Mouse (Mus musculus) heart, adult 11 months (tissue): Measurements from ENCODE around the gene Galns.
A peak's percentile ranks its signal among the peaks of the same experiment; 100 is the strongest.

Source experiments
- DNase-seq: peaks from one replicate; pipeline ENCODE4 v3.0.0; 2022

Gene Galns

GRCm38 (mm10) chr8:122611295-122612133 is at the start of gene Galns, which contains the start of gene Trappc2l:
TSS of gene Galns (minus strand) at chr8:122611463.
TSS of gene Trappc2l (plus strand) at chr8:122611640.
- DNase-seq = peak; percentile 99

DNA sequence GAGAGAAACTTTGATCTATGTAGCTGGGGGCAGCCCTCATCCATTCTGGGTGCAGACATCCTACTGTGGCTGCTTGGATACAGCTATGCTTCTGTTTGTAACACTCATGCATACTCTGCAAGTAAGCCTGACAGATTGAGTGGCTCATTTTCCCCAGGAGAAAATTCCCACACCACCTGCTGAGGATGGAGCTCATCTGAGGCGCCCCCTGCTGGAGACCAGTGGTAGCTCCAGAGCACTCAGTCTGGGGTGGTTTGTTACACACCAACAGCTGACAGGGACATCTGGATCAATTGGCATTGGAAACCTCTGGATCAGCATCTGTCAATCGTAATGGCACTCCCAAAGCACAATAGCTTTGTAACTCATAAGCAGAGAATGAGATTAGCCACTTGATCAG is 48.8 kb upstream of the Galns start:
- no peak for DNase-seq

DNA sequence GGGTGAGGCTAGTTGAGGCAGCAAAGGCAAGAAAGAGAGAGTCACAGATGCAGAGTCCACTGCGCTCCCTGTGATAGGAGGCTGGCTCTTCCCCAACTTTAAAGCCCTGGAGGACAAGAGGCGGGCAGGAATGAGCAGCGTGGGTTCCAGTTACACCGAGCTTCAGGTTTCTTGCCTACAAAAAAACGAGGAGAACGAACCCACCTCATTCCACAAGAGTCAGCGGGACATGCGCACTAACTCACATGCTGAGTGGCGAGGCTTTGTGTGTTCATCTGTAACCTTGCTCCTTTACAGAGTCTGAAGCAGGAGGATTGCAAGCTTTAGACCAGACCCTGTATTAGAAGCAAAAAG is 47.5 kb upstream of the Galns start:
- no peak for DNase-seq

DNA sequence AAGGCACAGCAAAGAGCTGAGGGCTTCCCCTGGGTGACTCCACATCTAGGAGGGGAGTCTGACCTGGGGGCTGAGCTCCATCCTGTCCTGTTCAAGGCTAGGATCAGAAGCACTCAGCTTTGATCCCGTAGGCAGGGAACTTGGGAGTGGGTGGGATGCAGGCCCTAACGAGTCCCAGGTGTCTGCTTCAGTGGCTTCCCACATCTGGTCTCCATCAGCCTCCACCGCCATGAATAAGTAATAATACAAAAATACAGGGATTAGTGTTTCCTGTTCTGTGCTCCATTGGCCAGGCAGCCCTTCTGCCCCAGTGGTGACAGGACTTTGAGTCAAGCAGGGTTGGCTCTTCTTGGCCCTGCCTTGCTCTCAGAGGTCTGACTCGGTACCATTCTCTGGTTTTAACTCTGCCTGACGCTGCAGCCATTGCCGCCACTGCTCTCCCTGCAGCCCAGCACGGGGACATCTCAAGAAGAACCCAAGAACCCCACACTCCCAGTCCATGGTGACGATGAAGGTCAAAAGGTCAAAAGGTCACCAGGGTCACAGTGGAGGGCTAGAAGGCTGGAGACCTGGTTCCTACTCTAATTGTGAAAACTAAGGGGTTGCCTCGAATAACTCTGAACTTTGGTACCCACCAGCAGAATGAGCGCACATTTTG is 47.0 kb upstream of the Galns start:
- DNase-seq = no peak

DNA sequence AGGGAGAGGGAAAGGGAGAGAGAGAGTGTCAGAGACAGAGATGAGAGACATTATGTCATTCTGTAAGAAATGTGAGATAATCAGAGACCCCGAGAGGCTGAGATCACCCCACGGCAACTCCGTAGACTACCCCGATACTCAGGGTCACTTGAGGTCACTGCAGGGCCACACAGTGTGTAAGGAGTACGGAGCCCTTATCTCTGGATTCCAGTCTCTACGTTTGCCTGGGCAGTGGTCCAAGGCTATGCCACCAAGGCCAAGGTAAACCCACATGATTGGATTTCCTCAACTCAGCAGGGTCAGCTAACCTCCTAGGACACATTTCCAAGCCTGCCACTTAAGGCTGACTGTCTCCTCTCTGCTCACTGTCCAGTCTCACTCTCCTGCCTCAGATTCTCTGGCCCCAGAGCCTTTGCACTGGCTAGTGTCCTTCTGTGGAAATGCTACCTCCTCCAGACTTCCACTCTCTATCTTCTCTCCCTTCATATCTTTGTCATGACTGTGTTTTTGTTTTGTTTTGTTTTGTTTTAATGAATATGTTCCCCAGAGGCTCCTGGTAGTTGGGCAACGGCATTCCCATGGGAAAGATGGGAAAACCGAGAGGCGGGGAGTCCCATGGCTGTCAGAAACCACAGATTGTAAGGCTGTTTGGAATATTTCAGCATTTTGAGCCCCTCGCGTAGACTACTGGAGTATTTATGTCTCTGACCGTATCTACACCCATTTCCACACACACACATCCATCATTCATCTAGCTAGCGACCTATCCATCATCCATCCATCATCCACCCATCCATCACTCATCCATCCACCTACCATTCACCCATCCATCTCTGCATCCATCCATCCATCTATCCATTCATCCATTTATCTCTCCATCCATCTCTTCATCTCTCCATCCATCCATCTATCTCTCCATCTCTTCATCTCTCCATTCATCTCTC is 45.1 kb upstream of the Galns start:
- DNase-seq = peak; percentile 98

DNA sequence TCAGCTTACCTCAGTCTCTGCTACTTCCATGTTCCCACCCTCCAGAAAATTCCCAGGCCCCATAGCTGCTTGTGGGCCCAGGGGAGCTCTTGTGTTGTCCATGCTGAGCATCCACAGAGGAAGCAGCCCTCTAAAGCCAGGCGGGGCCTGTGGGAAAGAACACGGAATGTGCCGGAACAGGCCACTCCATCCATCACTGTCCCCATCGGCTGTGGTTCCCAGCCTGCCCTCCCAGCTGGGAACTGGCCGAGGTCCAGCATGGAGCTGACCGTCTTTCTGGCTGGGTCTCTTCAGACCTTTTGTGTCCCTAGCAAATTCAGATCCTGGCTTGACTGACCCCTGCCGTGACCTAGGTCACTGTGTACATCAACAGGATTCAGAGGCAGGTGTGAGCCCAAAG is 43.5 kb upstream of the Galns start:
- DNase-seq = peak; percentile 99

DNA sequence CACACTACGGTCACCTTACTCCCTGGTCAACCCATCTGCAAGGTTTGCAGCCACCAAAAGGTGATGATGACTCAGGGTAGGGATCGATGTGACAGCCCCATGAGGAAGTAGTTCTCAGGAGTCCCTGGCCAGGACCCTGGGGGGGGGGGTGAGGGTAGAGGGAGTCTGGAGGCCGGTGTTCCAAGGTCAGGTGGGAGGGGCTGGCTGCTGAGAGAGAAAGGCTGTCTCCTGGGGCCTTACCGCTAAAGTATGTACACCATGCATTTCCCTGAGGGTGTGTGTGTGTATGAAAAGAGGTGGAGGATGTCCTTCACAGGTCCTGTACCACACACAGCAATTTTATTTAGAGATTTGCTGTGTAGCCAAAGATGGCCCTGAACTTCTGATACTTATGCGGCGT is 41.4 kb upstream of the Galns start:
- no peak for DNase-seq

DNA sequence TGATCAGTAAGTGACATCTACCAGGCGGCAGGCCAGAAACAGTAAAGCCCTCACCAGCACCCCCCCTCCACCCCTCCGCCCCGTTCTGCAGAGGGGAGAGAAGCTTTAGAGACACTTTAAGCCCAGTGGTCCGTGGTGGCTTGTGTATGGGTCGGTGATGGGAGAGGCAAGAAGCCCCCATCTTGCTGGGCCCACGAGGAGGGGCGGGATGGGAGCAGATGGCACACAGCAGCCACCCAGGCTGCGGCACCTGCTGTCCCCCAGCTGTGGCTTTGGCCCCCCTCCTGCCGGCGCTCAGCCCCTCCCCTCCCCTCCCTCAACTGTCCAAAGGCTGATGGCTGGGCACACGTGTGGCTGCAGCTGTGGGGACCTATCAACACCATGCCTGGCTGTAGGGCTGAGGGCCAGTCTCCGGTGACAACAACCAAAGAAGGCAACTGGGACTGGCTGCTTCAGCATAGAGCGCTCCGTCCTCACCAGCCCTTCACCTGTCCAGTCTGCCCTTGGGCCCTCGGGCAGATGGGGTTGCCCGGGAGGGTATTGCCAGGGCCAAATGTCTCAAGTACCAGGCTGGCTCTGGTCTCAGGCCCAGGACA is 40.2 kb upstream of the Galns start:
- peak; percentile 98 for DNase-seq

GRCm38 (mm10) chr8:122648192-122648970 is 37.1 kb upstream of the Galns start:
- DNase-seq = peak; percentile 95

DNA sequence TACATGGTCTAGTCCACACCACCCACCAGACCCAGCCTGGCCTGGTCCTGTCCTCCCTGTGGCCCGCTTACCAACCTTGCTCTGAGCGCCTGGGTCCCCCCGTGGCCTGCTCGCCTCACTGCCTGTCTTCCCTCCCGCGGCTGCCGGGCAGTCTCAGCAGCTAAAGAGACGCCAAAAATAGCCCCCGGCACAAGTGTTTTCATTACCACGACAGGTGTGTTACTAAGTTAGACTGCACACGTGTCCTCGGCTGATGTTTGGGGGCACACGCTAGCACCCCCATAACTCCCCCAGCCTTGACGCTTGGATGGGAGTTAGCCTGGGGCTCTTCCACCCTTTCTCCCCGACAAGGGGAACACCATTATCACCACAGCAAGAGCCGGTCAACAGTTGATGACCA is 35.1 kb upstream of the Galns start:
- no peak for DNase-seq

- no peak for DNase-seq
Observed at GRCm38 (mm10) chr8:122644175-122644954, 33.1 kb upstream of the Galns start.

GRCm38 (mm10) chr8:122642071-122642470 is 30.8 kb upstream of the Galns start:
- DNase-seq = peak; percentile 96

DNA sequence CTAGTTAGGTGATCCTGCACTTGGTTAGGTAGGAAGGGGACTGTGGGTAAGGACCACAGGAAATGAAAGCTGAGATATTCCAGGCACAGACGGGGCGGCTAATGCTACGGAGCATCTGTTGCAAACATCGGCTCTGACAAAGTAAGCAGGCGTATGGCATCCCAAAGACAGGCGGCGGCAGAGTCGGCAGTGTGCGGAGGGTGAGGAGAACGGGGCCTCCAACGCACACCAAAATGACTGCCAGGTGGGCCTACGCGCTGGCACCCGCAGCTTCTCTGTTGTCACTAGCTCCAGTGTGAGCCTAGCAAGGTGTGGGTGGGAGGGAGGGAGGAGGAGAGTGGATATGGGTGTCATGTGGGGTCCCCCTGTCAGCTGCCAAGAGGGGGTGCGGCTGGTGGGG is 30.1 kb upstream of the Galns start:
- no peak for DNase-seq

DNA sequence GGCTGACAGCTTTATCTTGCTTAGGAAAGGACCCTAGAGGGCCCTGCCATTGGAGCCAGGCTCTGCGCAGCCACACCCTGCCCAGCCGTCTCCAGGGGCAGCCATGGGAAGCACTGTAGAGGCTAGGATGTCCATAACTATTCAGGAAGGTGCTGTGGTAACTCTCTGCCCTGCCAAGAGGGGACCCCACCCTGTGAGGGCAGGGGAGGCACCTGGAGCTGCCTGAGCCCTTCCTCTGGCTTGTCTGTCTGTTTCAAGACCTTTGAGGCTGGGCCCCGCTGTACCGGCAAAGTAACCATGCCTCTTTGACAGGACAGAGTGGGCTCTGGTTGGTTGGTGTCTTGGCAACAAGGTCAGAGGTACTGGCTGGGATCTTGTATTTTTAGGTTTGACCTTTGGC is 29.6 kb upstream of the Galns start:
- DNase-seq = peak; percentile 95

GRCm38 (mm10) chr8:122639521-122640248 is 28.4 kb upstream of the Galns start:
- DNase-seq = peak; percentile 99

DNA sequence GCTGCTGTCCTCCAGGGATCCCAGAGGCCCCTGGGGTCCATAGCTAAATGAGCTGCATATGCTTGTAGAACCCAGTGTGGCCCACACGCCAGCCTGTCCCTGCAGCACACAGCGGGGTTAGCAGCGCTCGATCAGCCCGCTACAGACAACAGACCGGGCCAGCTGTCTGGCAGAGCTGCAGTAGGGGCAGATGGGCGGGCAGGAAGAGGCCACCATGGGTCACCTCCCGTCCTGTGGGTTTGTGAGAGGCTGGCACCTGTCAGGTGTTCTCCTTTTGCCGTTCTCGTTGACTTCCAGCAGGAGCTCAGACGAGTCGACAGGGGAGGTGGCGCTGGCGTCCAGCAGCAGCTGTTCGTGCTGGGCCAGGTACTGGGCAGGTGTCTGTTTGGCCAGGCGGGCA is 27.3 kb upstream of the Galns start:
- no peak for DNase-seq

DNA sequence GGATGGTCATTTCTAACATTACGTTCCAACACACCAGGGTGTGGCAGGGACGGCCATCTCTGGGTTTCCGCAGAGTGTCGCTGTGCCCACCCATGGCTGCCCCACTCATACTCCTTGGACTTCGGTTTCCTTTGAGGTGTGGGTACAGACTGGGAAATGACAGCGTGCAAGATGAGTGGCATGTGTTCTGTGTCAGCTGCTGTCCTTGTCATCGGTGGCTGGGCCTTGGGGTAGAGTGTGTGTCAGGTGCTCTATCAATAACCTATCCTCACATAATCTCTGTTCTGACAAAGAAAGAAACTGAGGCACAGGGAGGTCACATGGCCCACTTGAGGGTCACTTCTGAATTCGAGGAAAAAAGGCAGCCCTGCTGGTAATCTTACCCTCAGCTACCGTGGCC is 26.0 kb upstream of the Galns start:
- no peak for DNase-seq

DNA sequence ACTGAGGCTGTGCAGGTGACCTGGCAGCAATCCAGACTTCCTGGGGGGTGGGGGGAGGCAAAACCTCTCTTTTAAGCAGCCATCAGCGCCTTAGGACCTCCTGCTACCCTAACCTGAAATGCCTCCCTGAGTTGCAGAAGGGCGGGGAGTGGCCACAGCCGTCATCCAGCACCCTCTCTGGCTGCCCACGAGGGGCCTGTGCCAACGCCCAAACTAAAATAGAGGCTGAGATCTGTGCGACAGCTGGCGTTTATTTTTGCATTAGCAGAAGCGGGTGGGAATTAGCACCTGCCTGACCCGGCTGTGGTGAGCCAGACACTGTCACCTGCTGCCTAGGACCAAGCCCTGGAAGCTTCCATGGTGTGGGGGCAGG is 25.5 kb upstream of the Galns start:
- peak; percentile 97 for DNase-seq

DNA sequence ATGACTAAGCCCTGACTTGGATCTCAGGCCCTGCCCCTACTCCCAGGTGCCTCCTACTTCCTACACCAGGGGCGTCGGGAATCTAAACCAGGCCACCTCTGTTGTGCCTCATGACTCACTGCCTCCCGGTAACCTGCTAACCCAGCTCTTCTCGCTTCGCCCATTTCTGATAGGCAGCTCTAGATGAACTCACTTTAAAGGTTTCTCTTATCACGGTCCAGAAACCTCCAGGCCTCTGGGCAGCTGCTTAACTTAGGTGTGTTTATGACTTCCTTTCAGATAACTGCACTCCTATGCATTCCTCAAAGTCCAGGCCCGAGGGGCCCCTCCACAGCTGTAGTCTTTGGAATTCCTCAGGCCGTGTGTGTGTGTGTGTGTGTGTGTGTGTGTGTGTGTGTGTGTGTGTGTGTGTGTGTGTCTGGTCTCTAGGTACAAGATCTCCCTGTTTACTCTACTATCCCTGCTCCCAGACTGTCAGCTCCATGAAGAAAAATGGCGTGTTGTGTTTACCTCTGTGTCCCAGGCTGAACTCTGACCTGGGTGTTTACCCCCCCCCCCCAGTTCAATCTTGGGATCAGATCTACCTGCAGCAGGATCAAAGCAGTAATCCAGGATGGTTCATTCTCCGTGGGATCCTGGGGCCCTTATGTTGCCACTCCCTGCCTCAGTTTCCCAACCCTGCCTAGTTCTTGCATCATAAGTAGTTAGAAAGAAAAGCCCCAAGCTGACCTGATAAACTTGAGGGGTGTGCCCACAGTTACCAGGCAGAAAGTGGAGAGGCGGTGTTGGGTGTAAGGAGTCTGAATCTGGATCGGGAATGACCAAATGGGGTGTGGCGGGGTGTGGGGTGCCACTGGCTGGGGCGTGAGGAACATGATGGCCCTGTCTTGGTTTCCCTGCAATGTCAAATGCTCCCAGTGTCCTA is 24.9 kb upstream of the Galns start:
- DNase-seq = no peak
